Mouse (Mus musculus): ENCODE measurements around the gene Rab31. TPM values are rescaled to one million over a fixed set of nuclear protein-coding genes. Genes with fewer than 3 reads are reported as not detected.

Gene Rab31
- 81.7 and 86.8 TPM in 2 replicates for polyA plus RNA-seq (2014; fragmentation: Nextera tagmentation; extraction: Ambion mirVana)

DNA sequence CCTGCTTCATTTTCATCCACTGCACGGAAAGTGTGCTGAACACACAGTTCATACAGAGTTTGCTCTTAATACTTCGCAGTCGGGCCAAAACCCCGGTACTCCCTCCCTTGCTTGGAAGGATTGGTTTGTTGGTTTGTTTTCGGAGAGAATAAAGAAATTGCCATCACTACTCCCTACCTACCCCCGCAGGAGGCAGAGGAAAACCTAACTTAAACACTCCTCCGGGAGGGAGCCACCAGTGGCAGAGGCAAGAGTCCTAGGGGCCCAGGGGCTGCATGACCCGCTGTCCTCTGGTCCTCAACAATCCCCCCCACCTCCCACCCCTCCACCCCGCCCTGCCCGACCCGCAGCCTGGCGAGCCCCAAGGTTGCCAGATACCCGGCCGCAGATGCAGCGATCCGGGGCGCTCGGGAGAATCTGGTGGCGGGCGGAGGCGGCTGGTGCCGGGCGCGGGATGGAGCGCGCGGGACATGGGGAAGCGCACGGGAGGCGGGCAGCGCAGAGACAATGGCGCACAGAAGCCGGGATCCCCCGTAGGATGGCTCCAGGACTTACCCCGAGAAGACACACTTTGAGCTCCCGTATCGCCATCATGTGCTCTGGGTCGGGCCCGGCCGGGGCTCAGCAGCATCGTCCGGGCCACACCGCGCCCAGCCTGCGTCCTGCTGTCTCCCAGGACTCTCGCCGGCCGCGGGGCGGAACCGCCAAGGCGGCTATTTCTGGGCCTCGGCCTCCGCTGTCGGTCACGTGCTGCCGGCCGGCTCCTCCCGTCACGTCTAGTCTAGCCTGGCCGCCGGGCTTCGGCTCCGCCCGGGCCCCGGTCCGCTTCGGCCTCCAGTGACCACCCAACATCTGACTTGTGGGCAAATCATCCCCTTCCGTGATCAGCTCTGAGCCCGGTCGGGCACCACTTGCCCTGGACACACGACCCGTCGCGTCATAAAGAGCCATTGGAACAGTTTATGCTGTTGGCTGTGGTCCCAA is at the start of gene Rab31:
Gene Rab31 (minus strand): TSS at position 802 of the 984 bp plus-strand sequence.
- Histone ChIP-seq H3K4me2 (replicated peaks) (peak within 1 kb of the TSS; percentile 83), H3K4me3 (replicated peaks; ENCODE audit: low read length) (peak within 1 kb of the TSS; percentile 86), H3K36me3 (replicated peaks; ENCODE audit: control insufficient read depth, insufficient read depth) (no peaks in the 10 kb centered on the region), H3K4me1 (replicated peaks; ENCODE audit: control insufficient read depth, insufficient read depth, low read length) (peaks cover 43% of the 10 kb centered on the region), H3K9ac (peak within 1 kb of the TSS; percentile 91), H3K27me3 (ENCODE audit: control insufficient read depth, insufficient read depth, low read length) (no peaks in the 10 kb centered on the region), H3K27ac (peak within 1 kb of the TSS; percentile 71), H3K9me3 (ENCODE audit: control insufficient read depth, low read length) (no peaks in the 10 kb centered on the region)
- DNase-seq (ENCODE audit: low spot score) (peak; percentile 68), ATAC-seq (ENCODE audit: low FRiP score) (peak; percentile 77)
- under 1% methylated on average over 73 of the region's 75 CpGs for WGBS

DNA sequence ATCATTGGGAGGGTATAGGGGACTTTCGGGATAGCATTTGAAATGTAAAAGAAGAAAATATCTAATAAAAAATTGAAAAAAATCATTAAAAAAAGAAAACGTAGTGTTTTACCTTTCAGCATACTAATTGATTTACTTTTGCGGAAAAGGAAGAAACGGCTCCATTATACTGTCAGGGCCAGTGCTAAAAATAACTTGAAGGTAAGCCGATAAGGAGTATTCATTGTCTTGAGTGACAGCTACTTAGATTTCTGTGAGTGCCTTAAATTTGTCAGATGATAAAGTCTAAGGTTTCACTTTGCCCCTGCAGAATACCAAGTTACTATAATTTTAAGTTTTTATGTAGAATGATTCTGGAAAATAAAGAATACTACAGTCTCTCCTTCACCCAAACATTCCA is 47.6 kb upstream of the Rab31 start:
- Histone ChIP-seq H3K27me3 (ENCODE audit: control insufficient read depth, insufficient read depth, low read length) (no peaks in the 10 kb centered on the region), H3K36me3 (replicated peaks; ENCODE audit: control insufficient read depth, insufficient read depth) (peaks cover 74% of the 10 kb centered on the region), H3K4me1 (replicated peaks; ENCODE audit: control insufficient read depth, insufficient read depth, low read length) (no peaks in the 10 kb centered on the region), H3K9ac (no peak overlapping the region), H3K27ac (no peak overlapping the region), H3K9me3 (ENCODE audit: control insufficient read depth, low read length) (no peaks in the 10 kb centered on the region), H3K4me2 (replicated peaks) (no peak overlapping the region), H3K4me3 (replicated peaks; ENCODE audit: low read length) (no peak overlapping the region)
- DNase-seq (ENCODE audit: low spot score) (no peak), ATAC-seq (ENCODE audit: low FRiP score) (no peak)
- WGBS, result 88% methylated on average over 5 of the region's 5 CpGs

DNA sequence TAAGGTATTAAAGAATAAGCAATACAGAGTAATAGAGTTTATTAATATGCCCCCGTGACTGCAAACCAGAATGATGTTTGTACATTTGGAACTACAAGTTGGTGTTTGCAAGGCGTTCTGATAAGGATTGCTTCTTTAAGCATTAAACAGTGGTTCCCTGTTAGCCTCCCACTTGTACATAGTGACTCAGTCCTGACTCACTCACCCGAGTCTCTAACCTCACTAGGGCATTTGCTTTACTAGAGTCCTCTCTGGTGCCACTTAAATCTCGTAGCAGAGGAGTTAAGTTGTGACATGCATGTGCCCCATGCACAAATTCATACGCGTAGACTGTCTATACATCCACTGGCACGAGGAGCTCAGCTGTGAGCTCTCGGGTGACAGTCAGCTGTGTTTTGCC is 41.2 kb upstream of the Rab31 start:
- H3K27me3 ChIP-seq (ENCODE audit: control insufficient read depth, insufficient read depth, low read length), result no peaks in the 10 kb centered on the region
- DNase-seq (ENCODE audit: low spot score) (no peak), ATAC-seq (ENCODE audit: low FRiP score) (no peak)
- no peaks in the 10 kb centered on the region for H3K9me3 ChIP-seq (ENCODE audit: control insufficient read depth, low read length)
- H3K36me3 ChIP-seq (replicated peaks; ENCODE audit: control insufficient read depth, insufficient read depth), result peaks cover 82% of the 10 kb centered on the region
- WGBS, result 96% methylated on average over 8 of the region's 8 CpGs
- no peaks in the 10 kb centered on the region for H3K4me1 ChIP-seq (replicated peaks; ENCODE audit: control insufficient read depth, insufficient read depth, low read length)
- no peak overlapping the region for H3K4me2 ChIP-seq (replicated peaks)
- no peak overlapping the region for H3K4me3 ChIP-seq (replicated peaks; ENCODE audit: low read length)
- no peak overlapping the region for H3K27ac ChIP-seq
- no peak overlapping the region for H3K9ac ChIP-seq

DNA sequence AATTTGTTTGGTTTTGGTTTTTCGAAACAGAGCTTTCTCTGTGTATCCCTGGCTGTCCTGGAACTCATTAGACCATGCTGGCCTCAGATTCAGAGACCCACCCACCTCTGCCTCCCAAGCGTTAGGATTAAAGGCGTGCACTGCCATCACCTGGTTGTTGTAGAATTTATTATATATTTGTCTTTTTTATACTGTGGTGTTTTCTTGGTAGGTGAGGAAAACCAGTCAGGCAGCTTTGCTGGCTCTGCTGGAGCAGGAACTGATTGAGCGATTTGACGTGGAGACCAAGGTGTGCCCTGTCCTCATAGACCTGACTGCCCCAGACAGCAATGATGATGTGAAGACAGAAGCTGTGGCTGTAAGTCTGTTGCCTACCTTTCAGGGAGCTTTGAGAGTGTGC is 38.5 kb upstream of the Rab31 start:
- Histone ChIP-seq H3K27ac (no peak overlapping the region), H3K4me2 (replicated peaks) (no peak overlapping the region), H3K36me3 (replicated peaks; ENCODE audit: control insufficient read depth, insufficient read depth) (peaks cover 58% of the 10 kb centered on the region), H3K4me1 (replicated peaks; ENCODE audit: control insufficient read depth, insufficient read depth, low read length) (no peaks in the 10 kb centered on the region), H3K4me3 (replicated peaks; ENCODE audit: low read length) (no peak overlapping the region), H3K9me3 (ENCODE audit: control insufficient read depth, low read length) (no peaks in the 10 kb centered on the region), H3K9ac (no peak overlapping the region), H3K27me3 (ENCODE audit: control insufficient read depth, insufficient read depth, low read length) (no peaks in the 10 kb centered on the region)
- DNase-seq (ENCODE audit: low spot score) (no peak), ATAC-seq (ENCODE audit: low FRiP score) (no peak)
- 95% methylated on average over 5 of the region's 5 CpGs for WGBS

DNA sequence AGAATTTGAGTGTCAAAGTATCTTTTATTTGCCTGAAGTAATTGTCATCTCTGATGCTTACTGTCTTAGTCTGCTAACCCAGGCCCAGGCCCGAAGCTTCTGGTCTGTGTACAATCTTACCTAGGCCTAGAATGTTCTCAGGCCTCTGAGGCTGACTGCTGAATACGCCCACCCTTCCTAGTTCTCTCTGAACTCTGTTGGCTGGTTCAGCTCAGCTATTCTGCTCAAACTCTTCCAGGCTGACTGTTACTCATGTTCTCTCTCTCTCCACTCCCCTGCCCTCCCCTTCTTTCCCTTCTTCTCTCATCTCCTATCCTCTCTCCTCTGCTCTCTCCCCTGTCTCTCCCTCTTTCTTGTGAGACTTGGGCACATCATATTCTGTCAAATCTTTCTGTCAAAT is 33.9 kb upstream of the Rab31 start:
- H3K4me1 ChIP-seq (replicated peaks; ENCODE audit: control insufficient read depth, insufficient read depth, low read length), result no peaks in the 10 kb centered on the region
- ATAC-seq (ENCODE audit: low FRiP score), result no peak
- peaks cover 26% of the 10 kb centered on the region for H3K36me3 ChIP-seq (replicated peaks; ENCODE audit: control insufficient read depth, insufficient read depth)
- H3K4me3 ChIP-seq (replicated peaks; ENCODE audit: low read length), result no peak overlapping the region
- H3K27ac ChIP-seq, result no peak overlapping the region
- 92% methylated on average over 2 of the region's 2 CpGs for WGBS
- H3K9me3 ChIP-seq (ENCODE audit: control insufficient read depth, low read length), result no peaks in the 10 kb centered on the region
- no peak overlapping the region for H3K4me2 ChIP-seq (replicated peaks)
- no peak overlapping the region for H3K9ac ChIP-seq
- DNase-seq (ENCODE audit: low spot score), result no peak
- no peaks in the 10 kb centered on the region for H3K27me3 ChIP-seq (ENCODE audit: control insufficient read depth, insufficient read depth, low read length)

DNA sequence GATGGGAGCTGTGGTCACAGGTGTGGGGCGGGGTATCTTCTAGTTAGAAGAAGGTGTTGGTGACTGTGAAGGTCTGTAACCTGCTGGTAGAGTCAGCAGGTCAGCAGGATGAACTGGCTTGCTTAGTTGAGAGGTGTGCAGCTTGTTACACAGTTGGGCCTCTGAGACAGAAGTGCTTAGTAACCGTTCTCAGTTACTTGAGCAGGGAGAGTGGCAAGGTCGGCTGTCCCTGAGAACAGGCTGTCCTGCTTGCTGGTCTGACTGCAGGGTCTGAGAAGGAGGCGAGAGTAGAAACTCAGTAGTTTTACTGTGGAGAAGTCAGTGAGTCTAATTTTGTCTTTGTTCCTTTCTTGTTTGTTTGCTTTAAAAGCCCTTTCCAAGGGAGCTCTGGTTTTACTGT is 33.4 kb upstream of the Rab31 start:
- Histone ChIP-seq H3K27ac (no peak overlapping the region), H3K4me1 (replicated peaks; ENCODE audit: control insufficient read depth, insufficient read depth, low read length) (no peaks in the 10 kb centered on the region), H3K9ac (no peak overlapping the region), H3K4me3 (replicated peaks; ENCODE audit: low read length) (no peak overlapping the region), H3K27me3 (ENCODE audit: control insufficient read depth, insufficient read depth, low read length) (no peaks in the 10 kb centered on the region), H3K9me3 (ENCODE audit: control insufficient read depth, low read length) (no peaks in the 10 kb centered on the region), H3K4me2 (replicated peaks) (no peak overlapping the region), H3K36me3 (replicated peaks; ENCODE audit: control insufficient read depth, insufficient read depth) (peaks cover 22% of the 10 kb centered on the region)
- WGBS, result 78% methylated on average over 4 of the region's 4 CpGs
- no peak for ATAC-seq (ENCODE audit: low FRiP score)
- no peak for DNase-seq (ENCODE audit: low spot score)

DNA sequence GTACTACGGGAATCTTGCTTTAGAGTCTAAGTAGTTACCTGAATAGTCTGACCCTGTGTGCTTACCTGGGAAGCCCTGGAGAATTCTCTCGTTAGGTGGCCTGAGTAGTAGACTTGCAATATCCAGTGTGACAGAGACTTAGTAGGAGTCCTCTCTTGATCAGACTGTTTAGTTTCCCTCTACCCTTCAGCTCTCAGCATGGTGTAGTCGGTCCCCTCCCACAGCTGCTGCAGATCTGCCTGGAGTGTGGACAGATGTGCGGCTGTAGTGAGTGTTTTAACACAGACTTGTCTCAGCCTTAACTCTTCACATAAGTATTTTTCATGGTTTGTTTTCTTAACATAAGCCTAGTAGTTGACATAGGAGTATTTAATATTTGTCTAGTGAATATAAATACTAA is 29.5 kb upstream of the Rab31 start:
- Histone ChIP-seq H3K9ac (no peak overlapping the region), H3K27ac (no peak overlapping the region), H3K36me3 (replicated peaks; ENCODE audit: control insufficient read depth, insufficient read depth) (peaks cover 13% of the 10 kb centered on the region), H3K4me1 (replicated peaks; ENCODE audit: control insufficient read depth, insufficient read depth, low read length) (no peaks in the 10 kb centered on the region), H3K27me3 (ENCODE audit: control insufficient read depth, insufficient read depth, low read length) (no peaks in the 10 kb centered on the region), H3K9me3 (ENCODE audit: control insufficient read depth, low read length) (no peaks in the 10 kb centered on the region), H3K4me3 (replicated peaks; ENCODE audit: low read length) (no peak overlapping the region), H3K4me2 (replicated peaks) (no peak overlapping the region)
- no peak for DNase-seq (ENCODE audit: low spot score)
- 83% methylated on average over 4 of the region's 4 CpGs for WGBS
- no peak for ATAC-seq (ENCODE audit: low FRiP score)

DNA sequence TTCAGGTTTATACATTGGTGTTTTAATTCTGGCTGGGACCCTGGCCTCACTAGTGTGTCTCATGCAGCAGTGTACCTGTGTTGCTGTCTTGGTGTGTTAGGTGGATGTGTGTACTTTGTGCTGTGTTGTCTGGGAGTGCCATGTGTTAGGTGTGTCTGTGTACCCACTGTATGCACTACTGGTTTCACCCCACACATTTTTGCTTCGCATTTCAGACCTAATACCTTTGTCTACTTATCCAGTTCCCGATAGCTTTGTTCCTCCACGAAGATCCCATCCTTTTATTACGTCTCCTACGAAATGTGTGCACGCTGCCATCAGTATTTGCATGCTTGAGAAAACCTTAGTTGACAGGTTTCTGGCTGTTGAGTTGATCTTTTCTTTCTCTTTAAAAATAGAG is 27.9 kb upstream of the Rab31 start:
- no peak overlapping the region for H3K9ac ChIP-seq
- H3K4me3 ChIP-seq (replicated peaks; ENCODE audit: low read length), result no peak overlapping the region
- no peak overlapping the region for H3K4me2 ChIP-seq (replicated peaks)
- H3K27ac ChIP-seq, result no peak overlapping the region
- 90% methylated on average over 6 of the region's 6 CpGs for WGBS
- peaks cover 13% of the 10 kb centered on the region for H3K36me3 ChIP-seq (replicated peaks; ENCODE audit: control insufficient read depth, insufficient read depth)
- no peaks in the 10 kb centered on the region for H3K9me3 ChIP-seq (ENCODE audit: control insufficient read depth, low read length)
- no peaks in the 10 kb centered on the region for H3K4me1 ChIP-seq (replicated peaks; ENCODE audit: control insufficient read depth, insufficient read depth, low read length)
- H3K27me3 ChIP-seq (ENCODE audit: control insufficient read depth, insufficient read depth, low read length), result no peaks in the 10 kb centered on the region
- ATAC-seq (ENCODE audit: low FRiP score) (no peak), DNase-seq (ENCODE audit: low spot score) (no peak)

DNA sequence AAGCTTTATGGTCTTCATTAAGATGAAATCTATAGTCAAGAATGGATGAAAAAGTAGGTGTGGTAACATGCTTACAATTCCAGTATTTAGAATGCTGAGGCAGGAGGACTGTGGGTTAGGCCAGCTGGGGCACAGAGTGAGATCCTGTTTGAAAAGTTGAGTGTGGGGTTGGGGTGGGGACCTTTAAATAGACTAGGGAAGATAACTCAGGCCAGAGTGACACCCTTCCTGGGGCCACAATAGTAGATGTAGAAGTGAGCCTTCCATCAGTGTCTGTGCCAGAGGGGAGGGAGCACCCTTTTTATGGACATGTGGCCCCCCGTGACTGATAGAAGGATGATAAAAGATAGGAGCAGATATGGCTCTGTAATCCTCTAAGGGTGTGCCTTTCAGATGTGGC is 26.8 kb upstream of the Rab31 start:
- WGBS, result 87% methylated on average over 1 of the region's 1 CpGs
- Histone ChIP-seq H3K4me2 (replicated peaks) (no peak overlapping the region), H3K27ac (no peak overlapping the region), H3K4me3 (replicated peaks; ENCODE audit: low read length) (no peak overlapping the region), H3K4me1 (replicated peaks; ENCODE audit: control insufficient read depth, insufficient read depth, low read length) (no peaks in the 10 kb centered on the region), H3K27me3 (ENCODE audit: control insufficient read depth, insufficient read depth, low read length) (no peaks in the 10 kb centered on the region), H3K9ac (no peak overlapping the region), H3K9me3 (ENCODE audit: control insufficient read depth, low read length) (no peaks in the 10 kb centered on the region), H3K36me3 (replicated peaks; ENCODE audit: control insufficient read depth, insufficient read depth) (peaks cover 6% of the 10 kb centered on the region; the same call in 1 of the 2 replicates)
- ATAC-seq (ENCODE audit: low FRiP score), result no peak
- DNase-seq (ENCODE audit: low spot score), result no peak

Data from hindbrain, embryonic 14.5 days (tissue).